Mouse (Mus musculus): ENCODE measurements around the gene Ctc1. TPM values are rescaled to one million over a fixed set of nuclear protein-coding genes. Genes with fewer than 3 reads are reported as not detected.
A peak's percentile ranks its signal among the peaks of the same experiment; 100 is the strongest.

Ctc1 gene
- polyA plus RNA-seq, 1 experiment from 2014 or later = 46.6 TPM

- peak; percentile 19; the same call in 1 of the 2 replicates for ATAC-seq (replicated peaks; ENCODE audit: low FRiP score, low TSS enrichment, low read depth)
- Histone ChIP-seq H3K9me3 (ENCODE audit: control insufficient read depth, low read length) (no peaks in the 10 kb centered on the region), H3K9ac (ENCODE audit: low read length) (peak overlapping the region; percentile 68), H3K27me3 (replicated peaks; ENCODE audit: control insufficient read depth, insufficient read depth, low read length) (no peaks in the 10 kb centered on the region), H3K4me2 (ENCODE audit: low read length) (peak overlapping the region; percentile 49), H3K27ac (ENCODE audit: low read depth) (peak overlapping the region; percentile 77), H3K36me3 (ENCODE audit: control insufficient read depth, insufficient read depth, low read length) (peaks cover 43% of the 10 kb centered on the region), H3K4me3 (ENCODE audit: low read depth, low read length) (peak overlapping the region; percentile 68), H3K4me1 (replicated peaks; ENCODE audit: control insufficient read depth, insufficient read depth, low read length) (peaks cover 17% of the 10 kb centered on the region)
- DNase-seq (ENCODE audit: low spot score) = peak; percentile 98
- 8% methylated on average over 20 of the region's 20 CpGs for WGBS
These were observed 20.9 kb downstream of the Ctc1 start for GRCm38 (mm10) chr11:69036486-69037230.

GRCm38 (mm10) chr11:69037231-69038061 lies 21.7 kb downstream of the Ctc1 start:
- Histone ChIP-seq H3K4me2 (ENCODE audit: low read length) (peak overlapping the region; percentile 49), H3K27me3 (replicated peaks; ENCODE audit: control insufficient read depth, insufficient read depth, low read length) (no peaks in the 10 kb centered on the region), H3K9ac (ENCODE audit: low read length) (peak overlapping the region; percentile 68), H3K36me3 (ENCODE audit: control insufficient read depth, insufficient read depth, low read length) (peaks cover 36% of the 10 kb centered on the region), H3K4me3 (ENCODE audit: low read depth, low read length) (peak overlapping the region; percentile 68), H3K4me1 (replicated peaks; ENCODE audit: control insufficient read depth, insufficient read depth, low read length) (peaks cover 17% of the 10 kb centered on the region), H3K27ac (ENCODE audit: low read depth) (peak overlapping the region; percentile 63), H3K9me3 (ENCODE audit: control insufficient read depth, low read length) (no peaks in the 10 kb centered on the region)
- DNase-seq (ENCODE audit: low spot score) (peak; percentile 95), ATAC-seq (replicated peaks; ENCODE audit: low FRiP score, low TSS enrichment, low read depth) (peak; percentile 58)
- WGBS = 1% methylated on average over 34 of the region's 34 CpGs

- no peak overlapping the region; the same call in 1 of the 2 replicates for H3K4me2 ChIP-seq (ENCODE audit: low read length)
- H3K4me3 ChIP-seq (ENCODE audit: low read depth, low read length) = no peak overlapping the region
- no peak for ATAC-seq (replicated peaks; ENCODE audit: low FRiP score, low TSS enrichment, low read depth)
These were observed 22.5 kb downstream of the Ctc1 start for GRCm38 (mm10) chr11:69038173-69038572.

GRCm38 (mm10) chr11:69045531-69046394 lies 30.1 kb downstream of the Ctc1 start, which contains the start of gene Aurkb:
TSS of gene Aurkb (plus strand) at chr11:69045647.
- Histone ChIP-seq H3K36me3 (ENCODE audit: control insufficient read depth, insufficient read depth, low read length) (peaks cover 35% of the 10 kb centered on the region), H3K4me1 (replicated peaks; ENCODE audit: control insufficient read depth, insufficient read depth, low read length) (peaks cover 15% of the 10 kb centered on the region), H3K9ac (ENCODE audit: low read length) (peak within 1 kb of the TSS; percentile 81), H3K9me3 (ENCODE audit: control insufficient read depth, low read length) (no peaks in the 10 kb centered on the region), H3K27me3 (replicated peaks; ENCODE audit: control insufficient read depth, insufficient read depth, low read length) (no peaks in the 10 kb centered on the region), H3K27ac (ENCODE audit: low read depth) (peak within 1 kb of the TSS; percentile 91), H3K4me3 (ENCODE audit: low read depth, low read length) (peak within 1 kb of the TSS; percentile 94), H3K4me2 (ENCODE audit: low read length) (peak within 1 kb of the TSS; percentile 88)
- under 1% methylated on average over 54 of the region's 54 CpGs for WGBS
- peak; percentile 90 for DNase-seq (ENCODE audit: low spot score)
- ATAC-seq (replicated peaks; ENCODE audit: low FRiP score, low TSS enrichment, low read depth) = peak; percentile 59

More at GRCm38 (mm10) chr11:69038173-69038572, 22.5 kb downstream of the Ctc1 start:
- no peaks in the 10 kb centered on the region for H3K27me3 ChIP-seq (replicated peaks; ENCODE audit: control insufficient read depth, insufficient read depth, low read length)
- no peak for DNase-seq (ENCODE audit: low spot score)
- no peak overlapping the region for H3K27ac ChIP-seq (ENCODE audit: low read depth)
- H3K36me3 ChIP-seq (ENCODE audit: control insufficient read depth, insufficient read depth, low read length) = peaks cover 29% of the 10 kb centered on the region
- H3K9ac ChIP-seq (ENCODE audit: low read length) = no peak overlapping the region
- H3K9me3 ChIP-seq (ENCODE audit: control insufficient read depth, low read length) = no peaks in the 10 kb centered on the region
- H3K4me1 ChIP-seq (replicated peaks; ENCODE audit: control insufficient read depth, insufficient read depth, low read length) = peaks cover 17% of the 10 kb centered on the region
- WGBS = 76% methylated on average over 5 of the region's 5 CpGs

GRCm38 (mm10) chr11:69046395-69046774 lies 30.7 kb downstream of the Ctc1 start:
- Histone ChIP-seq H3K4me1 (replicated peaks; ENCODE audit: control insufficient read depth, insufficient read depth, low read length) (peaks cover 15% of the 10 kb centered on the region), H3K4me3 (ENCODE audit: low read depth, low read length) (peak overlapping the region; percentile 94), H3K36me3 (ENCODE audit: control insufficient read depth, insufficient read depth, low read length) (peaks cover 41% of the 10 kb centered on the region), H3K9ac (ENCODE audit: low read length) (peak overlapping the region; percentile 81), H3K4me2 (ENCODE audit: low read length) (peak overlapping the region; percentile 88), H3K27me3 (replicated peaks; ENCODE audit: control insufficient read depth, insufficient read depth, low read length) (no peaks in the 10 kb centered on the region), H3K27ac (ENCODE audit: low read depth) (peak overlapping the region; percentile 91), H3K9me3 (ENCODE audit: control insufficient read depth, low read length) (no peaks in the 10 kb centered on the region)
- WGBS = 8% methylated on average over 9 of the region's 9 CpGs
- no peak for ATAC-seq (replicated peaks; ENCODE audit: low FRiP score, low TSS enrichment, low read depth)
- DNase-seq (ENCODE audit: low spot score) = no peak

GRCm38 (mm10) chr11:69047592-69047991 lies 31.9 kb downstream of the Ctc1 start:
- DNase-seq (ENCODE audit: low spot score) = no peak
- no peak overlapping the region for H3K9ac ChIP-seq (ENCODE audit: low read length)
- no peaks in the 10 kb centered on the region for H3K27me3 ChIP-seq (replicated peaks; ENCODE audit: control insufficient read depth, insufficient read depth, low read length)
- WGBS = 88% methylated on average over 12 of the region's 12 CpGs
- H3K36me3 ChIP-seq (ENCODE audit: control insufficient read depth, insufficient read depth, low read length) = peaks cover 47% of the 10 kb centered on the region
- no peak for ATAC-seq (replicated peaks; ENCODE audit: low FRiP score, low TSS enrichment, low read depth)
- H3K4me2 ChIP-seq (ENCODE audit: low read length) = peak overlapping the region; percentile 16
- H3K4me3 ChIP-seq (ENCODE audit: low read depth, low read length) = no peak overlapping the region
- no peak overlapping the region for H3K27ac ChIP-seq (ENCODE audit: low read depth)
- no peaks in the 10 kb centered on the region for H3K9me3 ChIP-seq (ENCODE audit: control insufficient read depth, low read length)
- peaks cover 15% of the 10 kb centered on the region for H3K4me1 ChIP-seq (replicated peaks; ENCODE audit: control insufficient read depth, insufficient read depth, low read length)

GRCm38 (mm10) chr11:69048151-69048550 lies 32.4 kb downstream of the Ctc1 start:
- H3K27me3 ChIP-seq (replicated peaks; ENCODE audit: control insufficient read depth, insufficient read depth, low read length) = no peaks in the 10 kb centered on the region
- no peak for ATAC-seq (replicated peaks; ENCODE audit: low FRiP score, low TSS enrichment, low read depth)
- 93% methylated on average over 14 of the region's 14 CpGs for WGBS
- peaks cover 15% of the 10 kb centered on the region for H3K4me1 ChIP-seq (replicated peaks; ENCODE audit: control insufficient read depth, insufficient read depth, low read length)
- no peak for DNase-seq (ENCODE audit: low spot score)
- H3K27ac ChIP-seq (ENCODE audit: low read depth) = no peak overlapping the region
- H3K4me3 ChIP-seq (ENCODE audit: low read depth, low read length) = no peak overlapping the region
- H3K9me3 ChIP-seq (ENCODE audit: control insufficient read depth, low read length) = no peaks in the 10 kb centered on the region
- H3K4me2 ChIP-seq (ENCODE audit: low read length) = no peak overlapping the region
- no peak overlapping the region for H3K9ac ChIP-seq (ENCODE audit: low read length)
- H3K36me3 ChIP-seq (ENCODE audit: control insufficient read depth, insufficient read depth, low read length) = peaks cover 52% of the 10 kb centered on the region

- Histone ChIP-seq H3K9me3 (ENCODE audit: control insufficient read depth, low read length) (no peaks in the 10 kb centered on the region), H3K27ac (ENCODE audit: low read depth) (no peak overlapping the region), H3K4me3 (ENCODE audit: low read depth, low read length) (no peak overlapping the region), H3K4me2 (ENCODE audit: low read length) (no peak overlapping the region), H3K27me3 (replicated peaks; ENCODE audit: control insufficient read depth, insufficient read depth, low read length) (no peaks in the 10 kb centered on the region), H3K4me1 (replicated peaks; ENCODE audit: control insufficient read depth, insufficient read depth, low read length) (peaks cover 15% of the 10 kb centered on the region), H3K36me3 (ENCODE audit: control insufficient read depth, insufficient read depth, low read length) (peaks cover 61% of the 10 kb centered on the region), H3K9ac (ENCODE audit: low read length) (no peak overlapping the region)
- no peak for DNase-seq (ENCODE audit: low spot score)
- no peak for ATAC-seq (replicated peaks; ENCODE audit: low FRiP score, low TSS enrichment, low read depth)
- WGBS = 90% methylated on average over 8 of the region's 8 CpGs
These were observed 35.0 kb downstream of the Ctc1 start for GRCm38 (mm10) chr11:69050748-69051147.
